Mouse (Mus musculus) R1 (cell line): Measurements from ENCODE around the gene 2510039O18Rik.

Experiments used
- DNase-seq: peaks from one replicate; pipeline ENCODE4 v3.0.0-alpha.2; 2018; ENCODE audit warnings: low read depth, low spot score

The 2510039O18Rik gene

GRCm38 (mm10) chr4:147985205-147986132, 44.8 kb downstream of the 2510039O18Rik start, which contains the start of gene Nppb:
Gene Nppb, plus strand, starts transcription at chr4:147985788.
- peak; percentile 96 for DNase-seq

GRCm38 (mm10) chr4:147993571-147994095, 52.9 kb downstream of the 2510039O18Rik start:
- DNase-seq = no peak

GRCm38 (mm10) chr4:147995311-147995710, 54.6 kb downstream of the 2510039O18Rik start:
- DNase-seq = no peak
